In the genomic region with DNA sequence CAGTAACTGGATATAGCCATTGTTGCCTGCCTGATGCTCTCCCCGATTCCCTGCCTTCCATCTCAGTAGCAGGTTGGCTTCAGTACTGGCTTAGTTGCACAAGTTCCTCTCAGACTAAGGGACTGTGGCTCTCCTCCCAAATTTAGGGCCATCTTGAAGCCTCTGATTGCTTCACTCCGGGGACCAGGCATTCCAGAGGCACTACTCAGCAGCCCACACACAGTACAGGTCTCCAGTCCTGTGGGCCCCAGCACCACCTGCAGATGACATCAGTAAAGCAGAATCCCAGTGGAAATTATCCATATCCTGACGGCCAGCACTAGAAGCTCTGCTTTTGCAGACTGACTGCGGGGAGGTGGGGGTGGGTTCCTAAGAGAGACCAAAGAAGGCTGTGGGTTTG, we compare ENCODE assay signal across 17 mouse cellular contexts. TPM values are rescaled to one million over a fixed set of nuclear protein-coding genes. Genes with fewer than 3 reads are reported as not detected.
DNase-seq lines count a peak whose midpoint lies in the region; ATAC-seq and TF ChIP-seq lines count a peak whose summit lies in the region.
"Had no signal": no experiment of that assay in that cellular context is flagged by ENCODE, and none has a peak within 500 bp of the region (broad histone marks: within the 10 kb centered on the region; RNA-seq: fewer than 3 reads in every experiment).

No protein-coding gene starts in this region.

- H3K27ac ChIP-seq in embryonic facial prominence, embryonic 14.5 days (replicated peaks; ENCODE audit: low read depth, low read length) = no peak overlapping the region; the same call in 1 of the 2 replicates
- no peak overlapping the region for H3K27ac ChIP-seq in embryonic facial prominence, embryonic 10.5 days (replicated peaks)
- H3K27ac ChIP-seq in lung, postnatal 0 days (ENCODE audit: low read length) = no peak overlapping the region
- H3K27ac ChIP-seq in embryonic facial prominence, embryonic 15.5 days (replicated peaks) = peak overlapping the region; percentile 65; the same call in 1 of the 2 replicates
- H3K27ac ChIP-seq in limb, embryonic 15.5 days = peak overlapping the region; percentile 18; the same call in 1 of the 2 replicates
- H3K27ac ChIP-seq in hindbrain, embryonic 13.5 days = no peak overlapping the region
- no peak overlapping the region for H3K27ac ChIP-seq in hindbrain, embryonic 14.5 days
- H3K27ac ChIP-seq: forebrain, embryonic 10.5 days; hindbrain, postnatal 0 days; liver, embryonic 15.5 days; neural tube, embryonic 15.5 days had no signal

- DNase-seq in embryonic facial prominence, embryonic 14.5 days (ENCODE audit: low spot score) = peak; percentile 45
- DNase-seq in embryonic facial prominence, embryonic 10.5 days (ENCODE audit: low spot score) = no peak
- DNase-seq in lung, postnatal 0 days (ENCODE audit: low spot score) = peak; percentile 21
- DNase-seq in lung, postnatal 10 days = no peak
- no peak for DNase-seq in hindbrain, embryonic 14.5 days (ENCODE audit: low spot score)
- DNase-seq: cerebellum, postnatal 14 days; kidney, adult 18-20 months; kidney, postnatal 36 days; retina, postnatal 1 day had no signal

- no peak for TF ChIP-seq CTCF in lung, postnatal 0 days (IDR thresholded peaks at IDR 0.05)

- H3K4me2 ChIP-seq in embryonic facial prominence, embryonic 14.5 days (ENCODE audit: low read depth, low read length) = no peak overlapping the region
- H3K4me2 ChIP-seq in lung, postnatal 0 days (replicated peaks; ENCODE audit: low read depth, low read length) = no peak overlapping the region
- H3K4me2 ChIP-seq in embryonic facial prominence, embryonic 15.5 days (replicated peaks) = no peak overlapping the region
- no peak overlapping the region for H3K4me2 ChIP-seq in limb, embryonic 15.5 days
- no peak overlapping the region for H3K4me2 ChIP-seq in hindbrain, embryonic 13.5 days
- H3K4me2 ChIP-seq in hindbrain, embryonic 14.5 days (replicated peaks) = no peak overlapping the region
- H3K4me2 ChIP-seq: liver, embryonic 15.5 days; neural tube, embryonic 15.5 days had no signal

- H3K4me3 ChIP-seq in embryonic facial prominence, embryonic 14.5 days (ENCODE audit: low read depth, low read length) = no peak overlapping the region
- H3K4me3 ChIP-seq in embryonic facial prominence, embryonic 10.5 days = no peak overlapping the region
- H3K4me3 ChIP-seq in lung, postnatal 0 days (ENCODE audit: low read depth, low read length) = no peak overlapping the region
- H3K4me3 ChIP-seq in embryonic facial prominence, embryonic 15.5 days (replicated peaks) = no peak overlapping the region
- no peak overlapping the region for H3K4me3 ChIP-seq in limb, embryonic 15.5 days
- H3K4me3 ChIP-seq in hindbrain, embryonic 13.5 days = no peak overlapping the region
- H3K4me3 ChIP-seq in hindbrain, embryonic 14.5 days (replicated peaks; ENCODE audit: low read length) = no peak overlapping the region
- H3K4me3 ChIP-seq: forebrain, embryonic 10.5 days; liver, embryonic 15.5 days; megakaryocyte, embryonic 14.5 days; neural tube, embryonic 15.5 days had no signal

- peaks cover 62% of the 10 kb centered on the region for H3K36me3 ChIP-seq in embryonic facial prominence, embryonic 14.5 days (ENCODE audit: control insufficient read depth, insufficient read depth, low read length)
- peaks cover 90% of the 10 kb centered on the region for H3K36me3 ChIP-seq in embryonic facial prominence, embryonic 10.5 days (replicated peaks)
- peaks cover 16% of the 10 kb centered on the region for H3K36me3 ChIP-seq in lung, postnatal 0 days (ENCODE audit: insufficient read depth, low read length)
- peaks cover 51% of the 10 kb centered on the region for H3K36me3 ChIP-seq in embryonic facial prominence, embryonic 15.5 days
- H3K36me3 ChIP-seq in limb, embryonic 15.5 days = peaks cover 58% of the 10 kb centered on the region
- H3K36me3 ChIP-seq in hindbrain, embryonic 13.5 days = peaks cover 79% of the 10 kb centered on the region
- H3K36me3 ChIP-seq in hindbrain, embryonic 14.5 days (replicated peaks; ENCODE audit: control insufficient read depth, insufficient read depth) = peaks cover 72% of the 10 kb centered on the region

- no peak overlapping the region for H3K9ac ChIP-seq in embryonic facial prominence, embryonic 14.5 days (ENCODE audit: low read depth, low read length)
- H3K9ac ChIP-seq in lung, postnatal 0 days (replicated peaks; ENCODE audit: low read depth) = no peak overlapping the region
- no peak overlapping the region for H3K9ac ChIP-seq in embryonic facial prominence, embryonic 15.5 days
- no peak overlapping the region for H3K9ac ChIP-seq in limb, embryonic 15.5 days
- no peak overlapping the region for H3K9ac ChIP-seq in hindbrain, embryonic 13.5 days
- H3K9ac ChIP-seq in hindbrain, embryonic 14.5 days = no peak overlapping the region
- H3K9ac ChIP-seq: liver, embryonic 15.5 days; neural tube, embryonic 15.5 days had no signal

- no peaks in the 10 kb centered on the region for H3K27me3 ChIP-seq in embryonic facial prominence, embryonic 14.5 days (replicated peaks; ENCODE audit: control insufficient read depth, insufficient read depth, low read length)
- no peaks in the 10 kb centered on the region for H3K27me3 ChIP-seq in embryonic facial prominence, embryonic 10.5 days (replicated peaks; ENCODE audit: low read depth, poor library complexity, severe bottlenecking)
- no peaks in the 10 kb centered on the region for H3K27me3 ChIP-seq in lung, postnatal 0 days (replicated peaks; ENCODE audit: insufficient read depth, low read length)
- H3K27me3 ChIP-seq in embryonic facial prominence, embryonic 15.5 days = no peaks in the 10 kb centered on the region
- no peaks in the 10 kb centered on the region for H3K27me3 ChIP-seq in limb, embryonic 15.5 days
- no peaks in the 10 kb centered on the region for H3K27me3 ChIP-seq in hindbrain, embryonic 13.5 days
- H3K27me3 ChIP-seq in hindbrain, embryonic 14.5 days (ENCODE audit: control insufficient read depth, insufficient read depth, low read length) = no peaks in the 10 kb centered on the region
- H3K27me3 ChIP-seq: liver, embryonic 15.5 days; megakaryocyte, embryonic 14.5 days; neural tube, embryonic 15.5 days had no signal

- 0 out of 2 replicates have a peak, but pooled peaks cover 5% of the 10 kb centered on the region for H3K4me1 ChIP-seq in embryonic facial prominence, embryonic 14.5 days (ENCODE audit: control insufficient read depth, insufficient read depth, low read length)
- H3K4me1 ChIP-seq in embryonic facial prominence, embryonic 10.5 days = peaks cover 3% of the 10 kb centered on the region; the same call in 1 of the 2 replicates
- H3K4me1 ChIP-seq in lung, postnatal 0 days (ENCODE audit: insufficient read depth, low read depth, low read length) = no peaks in the 10 kb centered on the region
- H3K4me1 ChIP-seq in embryonic facial prominence, embryonic 15.5 days = peaks cover 17% of the 10 kb centered on the region
- peaks cover 17% of the 10 kb centered on the region for H3K4me1 ChIP-seq in limb, embryonic 15.5 days
- H3K4me1 ChIP-seq in hindbrain, embryonic 13.5 days (replicated peaks) = no peaks in the 10 kb centered on the region
- H3K4me1 ChIP-seq in hindbrain, embryonic 14.5 days (replicated peaks; ENCODE audit: control insufficient read depth, insufficient read depth, low read length) = no peaks in the 10 kb centered on the region
- H3K4me1 ChIP-seq: forebrain, embryonic 10.5 days; liver, embryonic 15.5 days had no signal

- 69% methylated on average over 4 of the region's 4 CpGs for WGBS in embryonic facial prominence, embryonic 14.5 days
- 88% methylated on average over 4 of the region's 4 CpGs for WGBS in embryonic facial prominence, embryonic 10.5 days
- WGBS in lung, postnatal 0 days = 89% methylated on average over 4 of the region's 4 CpGs
- WGBS in embryonic facial prominence, embryonic 15.5 days = 66% methylated on average over 4 of the region's 4 CpGs
- WGBS in limb, embryonic 15.5 days = 53% methylated on average over 4 of the region's 4 CpGs
- 90% methylated on average over 4 of the region's 4 CpGs for WGBS in hindbrain, embryonic 13.5 days
- WGBS in hindbrain, embryonic 14.5 days = 86% methylated on average over 4 of the region's 4 CpGs

- peak; percentile 74 for ATAC-seq in embryonic facial prominence, embryonic 14.5 days (ENCODE audit: low read depth)
- ATAC-seq in lung, postnatal 0 days = no peak
- no peak for ATAC-seq in embryonic facial prominence, embryonic 15.5 days (ENCODE audit: insufficient number of reproducible peaks, low FRiP score, low TSS enrichment, low read depth)
- 0 out of 2 replicates have a peak, but pooled peaks have one; percentile 20 for ATAC-seq in limb, embryonic 15.5 days (ENCODE audit: insufficient number of reproducible peaks, low FRiP score, low TSS enrichment, low read depth)
- no peak for ATAC-seq in hindbrain, embryonic 13.5 days (ENCODE audit: low FRiP score)
- ATAC-seq in hindbrain, embryonic 14.5 days (ENCODE audit: low FRiP score) = no peak
- ATAC-seq: hindbrain, postnatal 0 days had no signal

- TF ChIP-seq EP300 in lung, postnatal 0 days (IDR thresholded peaks at IDR 0.05) = no peak

- H3K9me3 ChIP-seq in embryonic facial prominence, embryonic 14.5 days (ENCODE audit: control insufficient read depth, low read length) = 0 out of 2 replicates have a peak, but pooled peaks cover 2% of the 10 kb centered on the region
- H3K9me3 ChIP-seq in embryonic facial prominence, embryonic 10.5 days = no peaks in the 10 kb centered on the region
- no peaks in the 10 kb centered on the region for H3K9me3 ChIP-seq in lung, postnatal 0 days (ENCODE audit: low read length)
- H3K9me3 ChIP-seq in embryonic facial prominence, embryonic 15.5 days (replicated peaks) = no peaks in the 10 kb centered on the region
- H3K9me3 ChIP-seq in limb, embryonic 15.5 days = no peaks in the 10 kb centered on the region
- no peaks in the 10 kb centered on the region; the same call in 1 of the 2 replicates for H3K9me3 ChIP-seq in hindbrain, embryonic 13.5 days
- H3K9me3 ChIP-seq in hindbrain, embryonic 14.5 days (ENCODE audit: control insufficient read depth, low read length) = no peaks in the 10 kb centered on the region
- H3K9me3 ChIP-seq: forebrain, embryonic 10.5 days; liver, embryonic 15.5 days had no signal

RNA-seq across cellular contexts. Expression of a gene that starts 10.4 kb away (rescaled TPM):
- polyA plus RNA-seq in embryonic facial prominence, embryonic 14.5 days (2014; fragmentation: Nextera tagmentation; extraction: Ambion mirVana) = 3.8 and 4.8 TPM in 2 replicates
- 0.23 and 0.37 TPM in 2 replicates for polyA plus RNA-seq in embryonic facial prominence, embryonic 10.5 days (2016; fragmentation: Nextera tagmentation; extraction: Ambion mirVana)
- polyA plus RNA-seq in lung, postnatal 0 days (2015; fragmentation: Nextera tagmentation; extraction: Ambion mirVana) = 0.38 and 0.60 TPM in 2 replicates
- polyA plus RNA-seq in embryonic facial prominence, embryonic 15.5 days (2015; fragmentation: Nextera tagmentation; extraction: Ambion mirVana) = 4.8 and 7.7 TPM in 2 replicates
- 1.8 and 4.1 TPM in 2 replicates for polyA plus RNA-seq in limb, embryonic 15.5 days (2015; fragmentation: Nextera tagmentation; extraction: Ambion mirVana)
- 0.30 and 0.54 TPM in 2 replicates for polyA plus RNA-seq in hindbrain, embryonic 13.5 days (2015; fragmentation: Nextera tagmentation; extraction: Ambion mirVana)
- polyA plus RNA-seq in hindbrain, embryonic 14.5 days (2014; fragmentation: Nextera tagmentation; extraction: Ambion mirVana) = 0.31 and 0.50 TPM in 2 replicates

RNA-seq across cellular contexts. Expression of a gene that starts 47.5 kb away (rescaled TPM):
- 80.9 and 90.7 TPM in 2 replicates for polyA plus RNA-seq in embryonic facial prominence, embryonic 14.5 days (2014; fragmentation: Nextera tagmentation; extraction: Ambion mirVana)
- 98.8 and 108 TPM in 2 replicates for polyA plus RNA-seq in embryonic facial prominence, embryonic 10.5 days (2016; fragmentation: Nextera tagmentation; extraction: Ambion mirVana)
- 33.2 and 35.9 TPM in 2 replicates for polyA plus RNA-seq in lung, postnatal 0 days (2015; fragmentation: Nextera tagmentation; extraction: Ambion mirVana)
- 82.7 and 87.6 TPM in 2 replicates for polyA plus RNA-seq in embryonic facial prominence, embryonic 15.5 days (2015; fragmentation: Nextera tagmentation; extraction: Ambion mirVana)
- 82.1 and 83.3 TPM in 2 replicates for polyA plus RNA-seq in limb, embryonic 15.5 days (2015; fragmentation: Nextera tagmentation; extraction: Ambion mirVana)
- 81.6 and 87.6 TPM in 2 replicates for polyA plus RNA-seq in hindbrain, embryonic 13.5 days (2015; fragmentation: Nextera tagmentation; extraction: Ambion mirVana)
- 85.9 and 98.4 TPM in 2 replicates for polyA plus RNA-seq in hindbrain, embryonic 14.5 days (2014; fragmentation: Nextera tagmentation; extraction: Ambion mirVana)

Comparison
In these comparisons a context has a peak if more than half of its experiments do, and no peak if none do; other contexts are left out.
1. ATAC-seq: peak in embryonic facial prominence, embryonic 14.5 days (single experiment) and limb, embryonic 15.5 days (single experiment); none in lung, postnatal 0 days (single experiment), embryonic facial prominence, embryonic 15.5 days (single experiment), hindbrain, embryonic 13.5 days (single experiment) and hindbrain, embryonic 14.5 days (single experiment).
2. DNase-seq: peak in embryonic facial prominence, embryonic 14.5 days (single experiment) and lung, postnatal 0 days (single experiment); none in embryonic facial prominence, embryonic 10.5 days (single experiment), lung, postnatal 10 days (single experiment) and hindbrain, embryonic 14.5 days (single experiment).
3. H3K27ac ChIP-seq: peak in embryonic facial prominence, embryonic 15.5 days (single experiment) and limb, embryonic 15.5 days (single experiment); none in embryonic facial prominence, embryonic 14.5 days (single experiment), embryonic facial prominence, embryonic 10.5 days (single experiment), lung, postnatal 0 days (single experiment), hindbrain, embryonic 13.5 days (single experiment) and hindbrain, embryonic 14.5 days (single experiment).